Mouse (Mus musculus) cerebellum, adult (tissue): ENCODE data around the gene Tmem56.

Source experiments
- ATAC-seq: cut with Nextera tagmentation; 2 replicates; pipeline ENCODE4 v1.9.2; 2017; ENCODE audit warnings: mild to moderate bottlenecking, moderate library complexity, mixed read lengths; ENCODE audit not compliant: insufficient number of reproducible peaks, low FRiP score, low TSS enrichment

Gene Tmem56

DNA sequence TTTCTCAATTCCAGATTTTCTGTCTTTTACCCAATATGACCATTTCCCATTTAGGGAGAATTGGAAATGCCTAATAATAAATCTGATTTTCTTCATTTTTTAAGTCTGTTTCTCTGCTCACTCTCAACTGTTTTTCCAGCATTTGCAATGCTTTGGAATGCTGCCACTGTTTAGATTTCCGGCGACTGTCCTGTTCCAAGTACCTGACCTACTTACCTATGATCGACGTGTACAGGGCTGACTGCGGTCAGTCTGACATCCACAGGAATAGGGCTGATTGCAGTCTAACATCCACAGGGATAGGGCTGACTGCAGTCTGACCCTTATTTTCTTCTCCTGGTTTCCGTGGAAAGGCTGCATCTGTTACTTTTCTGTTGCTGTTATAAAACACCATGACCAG lies 2.3 kb upstream of the Tmem56 start:
- peak; percentile 73; the same call in 1 of the 2 replicates for ATAC-seq

DNA sequence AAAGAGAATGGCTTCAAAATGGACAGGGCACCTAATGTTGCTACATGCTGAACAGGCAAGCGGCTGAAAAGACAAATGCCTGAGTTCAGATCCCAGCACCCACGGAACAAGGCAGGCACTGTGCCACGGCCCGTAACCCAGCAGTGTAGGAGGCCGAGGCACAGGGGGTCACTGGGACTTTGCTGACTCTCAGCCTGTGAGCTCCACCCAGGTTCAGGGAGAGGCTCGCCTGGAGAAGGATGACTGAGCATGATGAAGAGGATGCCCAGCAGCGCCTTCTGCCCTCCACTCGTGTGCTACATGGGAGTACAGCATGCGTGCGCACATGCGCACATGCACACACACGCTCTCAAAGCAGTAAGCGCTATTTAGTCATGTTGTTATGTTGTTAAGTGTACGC lies 3.2 kb downstream of the Tmem56 start:
- no peak for ATAC-seq

DNA sequence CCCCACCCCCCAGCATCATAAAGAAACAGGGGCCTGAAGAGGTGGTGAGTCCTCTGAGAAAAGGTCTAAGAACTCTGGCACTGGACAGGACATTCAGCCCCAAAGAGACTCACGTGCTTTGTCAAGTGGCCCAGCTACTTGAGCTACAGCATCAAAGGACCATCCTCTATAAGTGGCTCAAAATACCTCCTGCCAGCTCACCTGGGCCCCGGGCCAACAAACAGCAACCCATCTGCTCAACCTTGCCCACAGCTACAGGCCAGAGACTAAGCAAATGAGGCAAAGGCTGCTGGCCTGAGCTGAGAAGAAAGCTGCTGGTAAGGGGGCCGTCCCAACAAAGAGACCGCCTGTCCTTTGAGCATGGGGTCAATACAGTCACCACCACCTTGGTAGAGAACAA lies 5.3 kb downstream of the Tmem56 start:
- ATAC-seq = peak; percentile 97

DNA sequence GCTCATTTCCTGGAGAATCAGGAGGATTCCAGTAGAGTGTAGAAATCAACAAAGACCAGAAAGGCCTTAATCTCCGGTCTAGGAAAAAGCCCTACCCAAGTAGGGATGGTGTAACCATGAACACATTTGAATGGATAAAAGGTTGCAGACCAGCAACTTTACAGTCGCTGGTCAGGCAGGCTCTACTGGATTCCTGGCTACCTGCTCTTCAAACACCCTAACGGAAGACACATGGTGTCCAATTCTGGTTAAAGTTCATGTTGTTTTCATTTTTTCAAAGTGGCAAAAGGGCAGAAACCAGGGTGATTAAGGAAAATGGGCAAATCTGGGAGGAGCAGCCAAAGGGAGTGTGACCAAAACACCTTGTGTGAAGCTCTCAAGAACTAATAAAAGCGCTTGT lies 5.9 kb downstream of the Tmem56 start:
- ATAC-seq = no peak

DNA sequence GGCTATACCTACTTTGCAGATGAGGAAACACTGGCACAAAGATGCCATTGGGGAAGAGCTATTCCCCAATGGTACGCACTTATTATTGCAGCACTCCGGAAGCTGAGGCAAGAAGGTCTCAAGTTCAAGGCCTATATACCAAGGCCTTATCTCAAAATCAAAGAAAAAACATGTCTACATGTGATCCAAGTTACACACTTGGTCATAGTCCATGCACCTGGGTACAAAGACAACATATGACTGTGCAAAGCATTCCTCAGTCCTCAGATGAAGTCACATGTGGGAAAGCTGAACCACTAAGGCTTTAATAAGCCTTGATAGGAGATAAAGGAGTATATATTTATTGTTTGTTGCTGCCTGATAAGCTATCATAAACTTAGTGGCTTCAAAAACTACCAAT lies 8.9 kb downstream of the Tmem56 start:
- ATAC-seq = no peak

DNA sequence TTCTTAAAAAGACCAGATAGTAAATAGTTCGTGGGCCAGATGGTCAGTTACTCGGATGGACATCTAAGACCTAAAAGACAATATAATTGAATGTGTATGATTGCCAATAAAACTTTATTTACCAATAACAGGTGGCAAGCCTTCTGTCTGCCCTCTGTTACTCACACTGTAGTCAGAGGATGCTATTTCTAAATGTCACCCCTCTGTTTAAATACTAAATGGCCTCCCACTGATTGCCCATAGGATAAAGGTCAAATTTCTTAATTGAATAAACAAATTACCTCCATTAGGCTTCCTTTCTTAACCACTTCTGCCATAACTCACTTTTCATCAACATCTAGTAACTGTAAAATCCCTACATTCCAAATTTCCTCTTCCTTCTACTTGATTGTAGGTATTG lies 10.3 kb downstream of the Tmem56 start:
- ATAC-seq = no peak

DNA sequence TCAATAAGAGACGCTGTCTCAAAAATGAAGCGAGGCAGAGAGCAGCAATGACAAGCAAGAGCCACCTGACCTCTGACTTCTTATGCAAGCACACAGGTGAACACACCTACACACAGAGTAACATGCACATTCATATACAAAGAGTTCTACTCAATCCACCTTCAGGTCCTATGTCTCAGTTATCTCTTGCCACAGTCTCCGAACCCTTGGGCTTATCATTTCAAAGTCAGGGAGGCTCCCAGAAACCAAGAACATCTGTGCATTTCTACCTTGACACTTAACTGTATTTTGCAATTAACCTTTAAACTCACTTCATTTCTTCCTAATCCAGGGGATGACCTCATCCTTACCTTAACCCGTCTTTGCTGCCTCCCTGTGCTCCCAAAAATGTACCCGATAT lies 15.6 kb downstream of the Tmem56 start:
- no peak for ATAC-seq

DNA sequence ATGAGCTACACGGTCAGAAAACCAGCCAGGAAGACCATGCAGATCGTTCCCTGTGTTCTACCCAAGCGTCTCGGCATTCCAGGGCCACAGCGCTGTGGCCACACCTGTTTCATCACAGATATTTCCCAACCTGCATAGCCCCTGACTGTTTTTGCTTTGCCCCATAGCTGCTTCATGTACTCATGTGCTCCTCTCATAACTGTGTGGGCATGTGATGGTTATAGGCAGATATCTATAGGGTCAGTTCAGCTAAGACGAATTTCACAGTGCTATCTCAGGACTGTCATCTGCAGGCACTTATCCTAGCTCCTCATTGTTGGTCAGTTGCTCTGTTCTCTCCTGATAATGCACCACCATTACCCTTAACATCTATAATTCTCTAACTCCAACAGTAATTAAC lies 18.7 kb downstream of the Tmem56 start:
- no peak for ATAC-seq

DNA sequence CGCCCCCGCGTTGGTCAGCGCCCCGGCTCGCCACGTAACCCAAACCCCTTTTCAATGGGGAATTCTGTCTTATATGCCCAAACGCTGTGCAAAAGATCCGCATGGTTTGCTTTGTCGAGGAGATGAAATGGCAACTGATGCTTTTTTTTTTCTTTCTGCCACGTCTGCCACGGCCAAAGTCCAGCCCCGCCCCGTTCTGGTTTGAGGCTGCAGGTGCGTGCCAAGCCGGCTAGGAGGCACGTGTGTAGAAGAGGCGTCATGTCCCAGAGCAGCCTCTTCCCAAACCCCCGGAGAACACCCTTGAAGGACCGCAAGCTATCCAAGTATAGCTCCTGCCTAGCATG lies 19.7 kb downstream of the Tmem56 start:
- ATAC-seq = peak; percentile 42

DNA sequence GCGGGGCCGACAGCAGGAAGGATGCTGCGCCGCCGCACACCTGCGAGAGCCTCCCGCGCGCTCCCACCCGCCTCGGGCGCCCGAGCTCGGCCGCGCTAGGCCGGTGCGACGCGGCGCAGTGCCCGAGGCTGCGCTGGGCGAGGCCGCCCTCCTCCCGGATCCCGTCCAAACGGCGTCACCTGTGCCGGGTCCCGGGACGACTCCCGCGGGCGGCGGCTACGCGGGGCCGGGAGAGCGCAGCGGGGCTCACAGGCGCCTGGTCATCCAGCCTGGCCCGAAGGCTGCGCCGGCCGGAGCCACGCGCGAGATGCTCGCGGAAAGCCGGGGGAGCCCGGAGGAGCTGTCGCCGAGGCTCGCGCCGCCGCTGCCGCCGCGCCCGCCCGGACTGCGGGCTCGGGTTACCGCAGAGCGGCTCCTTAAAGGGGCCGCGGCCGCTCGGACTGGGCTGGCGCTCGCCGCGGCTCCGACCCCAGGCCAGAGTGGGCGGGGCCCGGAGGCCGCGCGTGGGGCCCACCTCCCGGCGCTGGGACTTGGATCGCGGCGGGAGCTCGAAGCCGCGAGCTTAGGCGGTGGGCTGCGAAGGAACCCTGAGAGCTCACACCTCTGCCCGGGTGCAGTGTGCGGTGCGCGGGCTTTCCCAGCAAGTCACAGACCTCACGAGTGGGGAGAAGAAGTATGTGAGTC lies 20.2 kb downstream of the Tmem56 start:
- ATAC-seq = peak; percentile 65

DNA sequence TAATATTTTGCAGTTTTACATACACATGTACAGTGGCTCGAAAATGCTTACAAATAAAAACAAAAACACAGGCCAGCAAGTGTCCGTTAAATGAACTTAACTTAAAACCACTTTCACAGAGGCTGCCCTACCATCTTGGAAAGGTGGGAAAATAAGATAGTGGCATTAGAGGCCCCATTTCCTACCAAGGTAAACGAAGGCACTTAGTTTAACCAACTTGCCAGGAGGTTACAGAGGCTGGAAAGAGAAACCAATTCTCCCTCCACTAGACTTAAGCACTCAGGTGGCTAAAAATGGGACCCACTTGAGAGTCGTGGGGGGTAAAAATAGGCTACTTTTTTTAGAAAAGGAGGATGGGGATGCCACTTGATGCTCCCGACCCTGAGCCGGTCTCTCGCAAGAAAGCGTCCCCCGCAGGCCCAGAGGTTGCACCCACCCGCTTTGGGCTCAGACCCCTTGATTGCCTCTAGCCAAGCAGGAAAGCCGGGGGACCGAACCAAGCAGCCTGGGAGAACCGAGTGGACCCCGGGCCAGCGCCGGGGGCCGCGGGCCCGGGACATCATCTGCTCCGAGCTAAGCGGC lies 20.9 kb downstream of the Tmem56 start:
- ATAC-seq = peak; percentile 16

DNA sequence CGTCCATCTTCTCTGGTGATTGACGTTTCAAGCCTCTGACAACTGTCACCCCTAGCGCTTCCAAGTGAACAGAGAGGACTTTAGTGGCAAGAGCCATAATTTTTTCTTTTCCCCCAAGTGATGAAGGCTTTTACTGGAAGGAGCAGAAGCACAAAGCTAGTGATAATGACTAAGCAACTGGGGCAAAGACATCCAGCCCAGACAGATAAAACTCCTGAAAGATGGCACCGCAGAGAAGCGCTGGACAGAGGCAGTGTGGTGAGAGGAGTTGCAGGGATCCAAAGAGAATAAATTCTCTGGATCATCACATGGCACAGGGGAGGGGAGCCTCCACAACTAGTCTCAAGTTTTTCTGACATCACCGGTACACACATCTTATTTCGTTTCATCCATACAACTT lies 21.6 kb downstream of the Tmem56 start:
- ATAC-seq = no peak

DNA sequence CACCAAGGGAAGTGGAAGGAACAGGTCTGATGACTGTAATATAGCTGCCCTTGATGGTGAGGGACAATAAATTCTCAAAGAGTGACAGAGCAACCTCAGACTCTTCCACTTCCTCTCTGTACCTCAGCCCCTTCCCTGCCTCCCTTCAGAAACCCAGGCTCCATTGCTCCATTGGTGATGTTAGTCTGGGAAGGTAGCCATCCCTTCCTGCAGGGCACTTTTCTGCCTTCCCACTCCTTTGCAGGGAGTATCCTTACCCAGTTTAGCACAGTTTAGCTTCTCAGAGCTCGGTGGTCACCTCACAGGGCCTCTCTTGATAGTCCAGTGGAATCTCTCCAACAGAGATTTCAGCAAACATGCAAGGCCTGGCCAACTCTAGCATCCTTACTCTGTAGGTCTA lies 22.1 kb downstream of the Tmem56 start:
- no peak for ATAC-seq

DNA sequence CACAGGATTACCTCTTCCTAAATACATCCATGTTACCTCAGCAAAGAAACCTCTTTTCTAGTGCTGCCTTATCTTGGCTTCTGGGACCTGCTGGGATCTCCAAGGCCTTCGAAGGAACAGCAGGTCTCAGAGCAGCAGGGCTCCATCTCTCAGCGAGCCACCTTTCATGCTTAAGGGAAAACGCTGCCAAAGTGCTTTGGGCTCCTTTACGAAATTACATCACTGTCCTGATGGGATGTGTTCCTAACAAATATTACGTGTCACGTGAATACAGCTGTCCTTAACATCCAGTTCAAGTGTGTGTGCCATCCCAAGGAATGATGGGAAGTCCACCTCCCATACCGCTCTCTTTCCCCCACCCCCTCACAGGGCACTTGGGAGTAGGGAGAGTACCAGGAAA lies 22.9 kb downstream of the Tmem56 start:
- ATAC-seq = no peak

DNA sequence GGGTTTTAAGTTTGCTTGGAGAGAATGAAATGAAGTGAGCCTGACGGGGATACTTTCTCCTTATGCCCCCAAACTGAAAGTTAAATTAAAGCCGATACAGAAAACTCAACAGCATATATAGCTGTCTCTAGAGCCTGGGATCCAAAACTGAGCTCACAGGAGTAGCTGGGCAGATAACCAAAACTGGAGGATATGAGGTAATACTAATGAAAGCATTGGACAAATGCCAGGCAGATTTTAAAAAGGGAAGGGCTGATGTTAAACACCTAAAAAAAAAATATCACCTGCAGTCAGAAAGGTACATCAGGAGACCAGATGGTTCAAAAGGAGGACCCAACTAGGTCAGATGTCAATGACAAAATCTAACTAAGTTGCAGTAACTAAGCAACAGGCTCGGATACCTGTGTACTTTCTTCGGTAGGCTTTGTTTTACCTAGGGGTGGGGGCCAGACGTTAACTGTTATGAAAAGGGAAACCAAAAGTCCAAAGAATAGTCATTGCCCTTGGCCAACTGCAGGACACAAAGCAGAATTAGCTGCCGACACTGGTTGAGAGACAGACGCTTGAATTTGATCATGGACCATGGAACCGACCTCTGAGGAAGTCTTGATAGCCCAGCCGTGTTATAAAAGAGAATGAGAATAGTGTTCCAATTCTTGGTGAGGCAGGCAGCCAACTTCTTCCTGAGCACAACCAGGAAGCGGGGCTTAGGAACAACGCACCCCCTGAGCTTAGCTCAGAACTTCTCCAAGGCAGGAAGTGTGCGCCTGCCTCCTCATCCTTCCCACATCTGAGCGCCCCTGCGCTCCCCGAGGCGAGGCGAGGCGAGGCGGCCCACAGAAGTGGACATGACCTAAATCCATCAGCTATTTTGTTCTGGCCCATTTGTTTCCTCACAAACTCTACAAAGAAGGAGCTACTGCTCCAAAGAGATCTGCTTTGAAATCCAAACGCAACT lies 24.1 kb downstream of the Tmem56 start:
- ATAC-seq = no peak

DNA sequence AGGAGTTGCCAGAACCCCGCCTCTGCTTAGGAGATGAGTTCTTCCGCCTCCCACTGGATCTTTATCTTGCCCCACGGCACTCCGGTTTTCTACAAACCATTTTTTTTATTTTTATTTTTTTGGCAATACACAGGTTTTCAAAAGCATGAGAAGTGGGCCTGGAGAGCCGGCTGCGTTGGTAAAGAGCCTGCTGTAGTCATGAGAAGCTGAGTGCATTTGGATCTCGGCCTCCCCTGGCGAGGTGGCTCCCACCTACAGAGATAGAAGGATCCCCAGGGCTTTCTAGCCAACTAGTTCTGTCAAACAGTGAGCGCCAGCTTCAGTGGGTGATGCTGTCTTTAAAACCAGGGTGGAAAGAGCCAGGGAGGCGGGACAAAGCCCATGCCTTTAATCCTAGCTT lies 25.5 kb downstream of the Tmem56 start:
- no peak for ATAC-seq

DNA sequence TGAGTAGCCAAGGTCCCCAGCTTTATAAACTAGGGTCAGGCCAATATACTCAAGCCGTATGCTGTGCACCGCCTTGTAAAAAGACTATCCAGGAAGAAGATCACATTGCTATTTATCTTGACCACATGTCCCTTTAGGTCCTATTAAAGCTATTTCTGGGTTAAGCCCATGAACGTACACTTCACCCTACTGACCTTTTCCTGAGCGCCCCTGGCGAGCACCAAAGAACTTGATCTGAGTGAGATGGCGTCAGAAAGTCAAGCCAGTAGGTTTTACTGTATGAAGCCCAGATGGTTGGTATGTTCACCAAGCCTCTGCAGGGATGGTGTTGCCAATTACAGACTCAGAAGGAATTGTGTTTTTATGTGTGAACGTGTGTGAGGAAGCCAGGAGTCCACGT lies 26.8 kb downstream of the Tmem56 start:
- no peak for ATAC-seq

DNA sequence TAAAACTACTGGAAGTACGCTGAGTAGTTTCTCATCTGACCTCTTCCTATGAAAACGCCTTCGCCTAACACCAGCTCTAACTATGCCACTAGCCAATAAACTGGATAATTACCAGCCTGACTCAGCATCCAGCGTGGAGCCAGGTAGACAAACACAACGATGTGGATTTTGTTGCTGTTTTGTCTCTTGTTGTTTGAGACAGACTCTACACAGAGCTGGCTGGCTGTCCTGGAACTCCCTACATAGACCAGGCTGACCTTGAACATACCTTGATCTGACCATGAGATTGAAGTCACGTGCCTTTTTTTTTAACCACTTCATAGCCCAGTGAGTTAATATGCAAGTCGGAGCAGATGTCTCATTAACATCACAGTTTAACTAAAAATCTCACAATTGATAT lies 27.4 kb downstream of the Tmem56 start:
- ATAC-seq = no peak

DNA sequence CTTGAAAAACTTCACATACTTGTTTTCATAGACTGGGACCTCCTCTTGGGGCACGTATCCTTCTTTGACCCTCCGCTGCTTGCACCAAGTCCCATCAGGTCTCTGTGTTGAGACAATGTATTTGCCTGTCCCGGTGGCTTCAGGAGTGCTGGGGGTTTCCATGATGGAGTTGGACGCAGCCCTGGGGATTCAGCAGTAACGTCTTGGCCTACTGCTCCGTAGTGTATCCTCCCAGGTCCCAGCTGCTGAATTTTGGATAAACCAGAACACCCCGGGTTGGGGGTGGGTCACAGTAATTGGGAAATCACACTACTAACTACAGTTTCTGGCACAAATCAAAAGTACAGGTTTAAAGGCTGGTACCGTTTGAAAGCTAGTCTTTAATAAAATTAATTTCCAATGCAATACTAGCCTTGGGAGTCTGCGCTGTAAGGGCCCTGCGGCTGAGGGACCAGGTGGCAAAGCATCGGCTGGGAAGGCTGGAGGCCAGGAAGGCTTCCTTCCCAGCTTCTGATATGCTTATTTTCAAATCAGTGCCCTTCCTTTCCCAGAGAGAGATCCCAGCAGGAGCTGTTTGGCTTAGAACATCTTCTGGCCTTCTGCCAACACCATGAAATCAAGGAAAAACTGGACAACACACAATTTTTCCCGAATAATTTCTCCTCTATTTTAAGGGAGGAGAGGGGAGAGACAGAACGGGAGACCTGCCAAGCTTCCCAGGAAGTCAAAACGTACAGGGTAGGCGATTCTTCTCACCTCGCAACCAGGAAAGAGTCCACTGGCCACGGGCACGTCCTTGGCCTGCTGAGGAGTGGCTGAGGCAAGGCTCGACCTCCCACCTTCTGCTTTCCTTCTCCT lies 32.1 kb downstream of the Tmem56 start:
- ATAC-seq = peak; percentile 93

DNA sequence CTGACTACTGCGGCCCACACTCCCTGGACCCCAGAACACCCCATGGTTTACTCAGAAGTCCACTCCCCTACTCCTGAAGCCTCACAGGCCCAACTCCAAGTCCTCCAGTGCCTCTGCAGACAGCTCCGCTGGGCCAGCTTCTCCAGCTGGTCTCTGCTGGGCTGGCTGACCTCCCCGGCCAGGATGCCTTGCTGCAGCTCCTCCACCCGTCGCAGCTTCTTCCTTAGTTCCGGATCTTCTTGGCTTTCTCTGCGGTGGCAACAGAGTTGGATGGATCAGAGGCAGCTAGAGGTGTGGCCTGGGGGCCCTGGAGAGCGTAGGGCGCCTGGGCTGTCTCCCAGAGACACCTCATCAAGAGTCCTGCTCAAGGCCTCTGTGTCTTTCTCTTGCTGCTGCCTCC lies 32.9 kb downstream of the Tmem56 start:
- peak; percentile 21 for ATAC-seq

DNA sequence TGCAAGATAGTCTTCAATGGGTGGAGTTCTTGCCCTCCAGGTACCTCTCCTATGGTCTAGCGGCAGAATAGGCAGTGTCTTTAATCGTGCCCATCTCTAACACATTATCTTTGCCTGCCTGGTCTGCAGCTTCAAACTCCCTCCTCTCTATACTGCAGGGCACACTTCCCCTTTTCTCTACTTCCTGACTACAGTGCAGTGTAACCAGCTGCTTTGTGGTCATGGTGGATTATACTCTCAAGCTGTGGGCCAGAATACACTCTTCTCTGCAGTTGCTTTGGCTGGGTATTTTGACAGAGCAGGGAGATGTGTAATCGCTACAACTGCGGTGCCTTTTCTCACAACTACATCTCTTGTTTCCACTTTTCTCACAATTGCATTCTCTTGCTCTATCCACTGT lies 40.0 kb downstream of the Tmem56 start:
- ATAC-seq = no peak
